Mouse (Mus musculus) naive thymus-derived CD4-positive, alpha-beta T cell, adult 5 months (primary cell): Measurements from ENCODE around the gene Ttc30a1. TPM values are rescaled to one million over a fixed set of nuclear protein-coding genes. Genes with fewer than 3 reads are reported as not detected.

ENCODE experiments used
- polyA plus RNA-seq: library from polyadenylated mRNA; unstranded; fragments of 100-300 nt; shearing (Covaris generic); gene quantifications from one replicate; pipeline ENCODE4 v1.2.1, GENCODE M21; 2017

Ttc30a1 gene
- polyA plus RNA-seq, result 0.09 TPM

DNA sequence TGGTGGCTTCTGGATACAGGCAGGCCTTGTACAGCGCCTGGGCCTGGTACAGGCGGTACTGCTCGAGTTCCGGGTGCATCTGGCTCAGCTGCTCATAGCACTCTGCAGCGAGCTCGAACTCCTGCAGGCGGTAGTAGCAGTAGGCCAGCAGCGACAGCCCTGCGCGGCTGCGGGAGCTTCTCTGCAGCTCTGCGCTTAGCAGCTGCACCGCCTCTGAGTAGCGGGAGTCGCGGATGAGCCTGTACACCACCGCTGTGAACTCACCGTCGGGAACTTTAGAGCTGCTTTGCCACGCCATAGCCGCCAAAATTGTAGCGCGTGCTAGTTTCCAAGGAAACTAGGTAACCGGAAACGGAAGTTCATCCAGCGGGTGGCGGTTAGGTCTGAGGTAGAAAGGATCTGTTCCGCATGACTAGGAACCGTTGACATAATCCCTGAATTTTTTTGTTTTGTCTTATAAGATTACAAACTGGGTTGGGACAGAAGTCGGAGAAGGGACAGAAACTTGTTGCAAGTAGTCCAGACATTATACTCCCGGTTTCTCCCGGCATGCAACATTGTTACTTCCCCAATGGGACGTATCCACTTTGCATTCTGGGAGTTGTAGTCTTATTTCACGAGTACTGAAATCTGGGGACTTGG is at the start of gene Ttc30a1:
TSS of gene Ttc30a1 (minus strand) at position 528 of the 642 bp plus-strand sequence.

GRCm38 (mm10) chr2:75977752-75978368 is 3.9 kb downstream of the Ttc30a1 start, which contains the start of gene Ttc30a2:
TSS of gene Ttc30a2 (minus strand) at chr2:75978170.

GRCm38 (mm10) chr2:75938117-75939063 is 43.4 kb downstream of the Ttc30a1 start, which contains the start of gene Ttc30b:
TSS of gene Ttc30b (minus strand) at chr2:75938585.

Other genes with a start within 250 kb of the Ttc30a1 start
- 72.7 TPM for gene Agps, start 149.8 kb downstream of the Ttc30a1 start, polyA plus RNA-seq
- gene Ttc30b, start 43.4 kb downstream of the Ttc30a1 start, polyA plus RNA-seq, result not detected
- gene Ttc30a2, start 3.8 kb downstream of the Ttc30a1 start, polyA plus RNA-seq, result not detected